Mouse (Mus musculus): ENCODE results near the gene Mum1l1. TPM values are rescaled to one million over a fixed set of nuclear protein-coding genes. Genes with fewer than 3 reads are reported as not detected.

The Mum1l1 gene
- not detected for total RNA-seq (2023)

GRCm38 (mm10) chrX:139209829-139210225 lies at the start of gene Mum1l1:
Gene Mum1l1 (plus strand): TSS chrX:139210042.

GRCm38 (mm10) chrX:139178928-139179327 lies 30.9 kb upstream of the Mum1l1 start, which contains the start of gene 4933428M09Rik:
Gene 4933428M09Rik (plus strand): TSS chrX:139179228.

Other genes starting within 250 kb of the Mum1l1 start
- not detected for gene Serpina7, start 124.8 kb upstream of the Mum1l1 start, total RNA-seq (2023)
- gene 4930513O06Rik, start 123.8 kb upstream of the Mum1l1 start, total RNA-seq (2023): not detected
- not detected for gene 4933428M09Rik, start 30.8 kb upstream of the Mum1l1 start, total RNA-seq (2023)
- not detected for gene Trap1a, start 123.6 kb downstream of the Mum1l1 start, total RNA-seq (2023)

Data from CD4-positive naive resting alpha-beta T cell, adult 76 days (primary cell).